11 mouse cellular contexts compared by ENCODE assay signal in genomic region chr11:79047180-79047727, GRCm38 (mm10).
DNase-seq lines count a peak whose midpoint lies in the region; ATAC-seq and TF ChIP-seq lines count a peak whose summit lies in the region.
"Had no signal": no experiment of that assay in that cellular context is flagged by ENCODE, and none has a peak within 500 bp of the region (broad histone marks: within the 10 kb centered on the region; RNA-seq: fewer than 3 reads in every experiment).

No protein-coding gene starts in this region.

- no peak for DNase-seq in heart, postnatal 36 days
- DNase-seq in midbrain, embryonic 10.5 days (ENCODE audit: low spot score), result no peak
- DNase-seq in midbrain, postnatal 0 days (ENCODE audit: low spot score), result no peak
- DNase-seq in adrenal gland, postnatal 25 days, result no peak
- DNase-seq in cerebellum, adult 9-10 months, result no peak
- DNase-seq: right cerebral cortex, postnatal 25 days had no signal

- no peaks in the 10 kb centered on the region for H3K27me3 ChIP-seq in heart, embryonic 13.5 days (replicated peaks)
- no peaks in the 10 kb centered on the region for H3K27me3 ChIP-seq in midbrain, embryonic 10.5 days (ENCODE audit: low read depth, poor library complexity, severe bottlenecking)
- H3K27me3 ChIP-seq in midbrain, postnatal 0 days (ENCODE audit: insufficient read depth, low read length), result no peaks in the 10 kb centered on the region
- H3K27me3 ChIP-seq in heart, embryonic 16.5 days (ENCODE audit: control insufficient read depth, insufficient read depth, low read length), result no peaks in the 10 kb centered on the region
- no peaks in the 10 kb centered on the region for H3K27me3 ChIP-seq in neural tube, embryonic 15.5 days (replicated peaks)

- intact Hi-C loops in heart, postnatal 36 days (cut with DNase I), result no loop called here

- no peak overlapping the region for H3K4me3 ChIP-seq in heart, embryonic 13.5 days
- no peak overlapping the region for H3K4me3 ChIP-seq in midbrain, embryonic 10.5 days
- H3K4me3 ChIP-seq in midbrain, postnatal 0 days (ENCODE audit: low read depth, low read length), result no peak overlapping the region
- no peak overlapping the region for H3K4me3 ChIP-seq in heart, embryonic 16.5 days (ENCODE audit: low read length)
- H3K4me3 ChIP-seq in neural tube, embryonic 15.5 days (replicated peaks), result no peak overlapping the region

- no peak overlapping the region for H3K4me2 ChIP-seq in heart, embryonic 13.5 days
- H3K4me2 ChIP-seq in midbrain, postnatal 0 days (ENCODE audit: low read depth, low read length, poor library complexity, severe bottlenecking), result no peak overlapping the region
- no peak overlapping the region for H3K4me2 ChIP-seq in heart, embryonic 16.5 days (ENCODE audit: low read depth, low read length)
- H3K4me2 ChIP-seq in neural tube, embryonic 15.5 days, result no peak overlapping the region

- peak overlapping the region; percentile 48 for H3K9ac ChIP-seq in heart, embryonic 13.5 days
- H3K9ac ChIP-seq in midbrain, postnatal 0 days (replicated peaks; ENCODE audit: low read length, poor library complexity, severe bottlenecking), result no peak overlapping the region
- peak overlapping the region; percentile 45 for H3K9ac ChIP-seq in heart, embryonic 16.5 days (ENCODE audit: low read length)
- H3K9ac ChIP-seq in neural tube, embryonic 15.5 days (replicated peaks), result peak overlapping the region; percentile 28; the same call in 1 of the 2 replicates
- H3K9ac ChIP-seq: liver, embryonic 14.5 days had no signal

- H3K9me3 ChIP-seq in heart, embryonic 13.5 days, result peaks cover 5% of the 10 kb centered on the region; the same call in 1 of the 2 replicates
- 0 out of 2 replicates have a peak, but pooled peaks cover 4% of the 10 kb centered on the region for H3K9me3 ChIP-seq in midbrain, embryonic 10.5 days (replicated peaks)
- H3K9me3 ChIP-seq in midbrain, postnatal 0 days (ENCODE audit: low read length), result no peaks in the 10 kb centered on the region
- peaks cover 6% of the 10 kb centered on the region for H3K9me3 ChIP-seq in heart, embryonic 16.5 days (replicated peaks; ENCODE audit: control insufficient read depth, low read length)
- no peaks in the 10 kb centered on the region for H3K9me3 ChIP-seq in neural tube, embryonic 15.5 days (replicated peaks)

- 58% methylated on average over 11 of the region's 11 CpGs for WGBS in heart, embryonic 13.5 days
- 78% methylated on average over 11 of the region's 11 CpGs for WGBS in midbrain, embryonic 10.5 days
- 72% methylated on average over 11 of the region's 11 CpGs for WGBS in midbrain, postnatal 0 days
- 52% methylated on average over 11 of the region's 11 CpGs for WGBS in heart, embryonic 16.5 days
- 71% methylated on average over 11 of the region's 11 CpGs for WGBS in neural tube, embryonic 15.5 days

- peak overlapping the region; percentile 68 for H3K27ac ChIP-seq in heart, embryonic 13.5 days (replicated peaks)
- peak overlapping the region; percentile 63 for H3K27ac ChIP-seq in midbrain, embryonic 10.5 days (replicated peaks)
- no peak overlapping the region for H3K27ac ChIP-seq in midbrain, postnatal 0 days (ENCODE audit: low read depth, low read length)
- H3K27ac ChIP-seq in heart, embryonic 16.5 days (ENCODE audit: low read length), result peak overlapping the region; percentile 73
- no peak overlapping the region; the same call in 1 of the 2 replicates for H3K27ac ChIP-seq in neural tube, embryonic 15.5 days (replicated peaks)
- H3K27ac ChIP-seq: liver, embryonic 14.5 days had no signal

- peaks cover 46% of the 10 kb centered on the region for H3K36me3 ChIP-seq in heart, embryonic 13.5 days
- peaks cover 19% of the 10 kb centered on the region for H3K36me3 ChIP-seq in midbrain, embryonic 10.5 days
- peaks cover 17% of the 10 kb centered on the region for H3K36me3 ChIP-seq in midbrain, postnatal 0 days (ENCODE audit: insufficient read depth, low read length)
- peaks cover 14% of the 10 kb centered on the region for H3K36me3 ChIP-seq in heart, embryonic 16.5 days (ENCODE audit: control insufficient read depth, insufficient read depth)
- H3K36me3 ChIP-seq in neural tube, embryonic 15.5 days, result peaks cover 10% of the 10 kb centered on the region

- ATAC-seq in heart, embryonic 13.5 days (ENCODE audit: extremely low read depth, insufficient number of reproducible peaks, low FRiP score, low TSS enrichment), result no peak; the same call in 1 of the 2 replicates
- ATAC-seq in midbrain, postnatal 0 days (ENCODE audit: low FRiP score), result no peak
- ATAC-seq in heart, embryonic 16.5 days (replicated peaks; ENCODE audit: extremely low read depth, insufficient read depth, low FRiP score), result peak; percentile 16; the same call in 1 of the 2 replicates
- ATAC-seq in neural tube, embryonic 15.5 days (ENCODE audit: low FRiP score), result no peak
- ATAC-seq: activated CD4-positive, CD25-positive, alpha-beta regulatory T cell, adult 4 months had no signal

- TF ChIP-seq CTCF in midbrain, postnatal 0 days (IDR thresholded peaks at IDR 0.05), result no peak

- peaks cover 33% of the 10 kb centered on the region for H3K4me1 ChIP-seq in heart, embryonic 13.5 days
- peaks cover 28% of the 10 kb centered on the region for H3K4me1 ChIP-seq in midbrain, embryonic 10.5 days
- peaks cover 1% of the 10 kb centered on the region; the same call in 1 of the 2 replicates for H3K4me1 ChIP-seq in midbrain, postnatal 0 days (ENCODE audit: insufficient read depth, low read length)
- peaks cover 20% of the 10 kb centered on the region for H3K4me1 ChIP-seq in heart, embryonic 16.5 days (ENCODE audit: control insufficient read depth, insufficient read depth, low read length)
- H3K4me1 ChIP-seq in neural tube, embryonic 15.5 days, result peaks cover 13% of the 10 kb centered on the region

Comparison
In these comparisons a context has a peak if more than half of its experiments do, and no peak if none do; other contexts are left out.
1. H3K27ac ChIP-seq: peak in heart, embryonic 13.5 days (single experiment), midbrain, embryonic 10.5 days (single experiment) and heart, embryonic 16.5 days (single experiment); none in midbrain, postnatal 0 days (single experiment) and neural tube, embryonic 15.5 days (single experiment).